Mouse (Mus musculus): ENCODE results near the gene Fcgr4.

Fcgr4 gene

GRCm38 (mm10) chr1:171011733-171012132, 7.0 kb upstream of the Fcgr4 start:
- no peak for DNase-seq (ENCODE audit: low read depth, low spot score)

GRCm38 (mm10) chr1:171016676-171017356, 1.9 kb upstream of the Fcgr4 start:
- DNase-seq (ENCODE audit: low read depth, low spot score): no peak

GRCm38 (mm10) chr1:171017468-171018158, 1.1 kb upstream of the Fcgr4 start:
- DNase-seq (ENCODE audit: low read depth, low spot score): no peak

- DNase-seq (ENCODE audit: low read depth, low spot score): no peak
Observed at GRCm38 (mm10) chr1:171019311-171019950, 711 bp downstream of the Fcgr4 start.

- DNase-seq (ENCODE audit: low read depth, low spot score): no peak
Observed at GRCm38 (mm10) chr1:171031752-171032151, 13.0 kb downstream of the Fcgr4 start.

GRCm38 (mm10) chr1:171032691-171033090, 14.0 kb downstream of the Fcgr4 start:
- DNase-seq (ENCODE audit: low read depth, low spot score): no peak

- no peak for DNase-seq (ENCODE audit: low read depth, low spot score)
Observed at GRCm38 (mm10) chr1:171033196-171033595, 14.5 kb downstream of the Fcgr4 start.

GRCm38 (mm10) chr1:171033756-171034155, 15.0 kb downstream of the Fcgr4 start:
- DNase-seq (ENCODE audit: low read depth, low spot score): peak; percentile 85

- no peak for DNase-seq (ENCODE audit: low read depth, low spot score)
Observed at GRCm38 (mm10) chr1:171034201-171034600, 15.5 kb downstream of the Fcgr4 start.

GRCm38 (mm10) chr1:171035611-171036010, 16.9 kb downstream of the Fcgr4 start:
- no peak for DNase-seq (ENCODE audit: low read depth, low spot score)

- peak; percentile 73 for DNase-seq (ENCODE audit: low read depth, low spot score)
Observed at GRCm38 (mm10) chr1:171036550-171037324, 18.0 kb downstream of the Fcgr4 start.

- DNase-seq (ENCODE audit: low read depth, low spot score): peak; percentile 89
Observed at GRCm38 (mm10) chr1:171037861-171038721, 19.4 kb downstream of the Fcgr4 start.

- DNase-seq (ENCODE audit: low read depth, low spot score): peak; percentile 28
Observed at GRCm38 (mm10) chr1:171039135-171039534, 20.4 kb downstream of the Fcgr4 start.

- no peak for DNase-seq (ENCODE audit: low read depth, low spot score)
Observed at GRCm38 (mm10) chr1:171039880-171040279, 21.2 kb downstream of the Fcgr4 start.

- DNase-seq (ENCODE audit: low read depth, low spot score): no peak
Observed at GRCm38 (mm10) chr1:171043594-171044153, 25.0 kb downstream of the Fcgr4 start.

- DNase-seq (ENCODE audit: low read depth, low spot score): peak; percentile 84
Observed at GRCm38 (mm10) chr1:171044365-171045078, 25.8 kb downstream of the Fcgr4 start.

GRCm38 (mm10) chr1:171045079-171045465, 26.4 kb downstream of the Fcgr4 start:
- no peak for DNase-seq (ENCODE audit: low read depth, low spot score)

- no peak for DNase-seq (ENCODE audit: low read depth, low spot score)
Observed at GRCm38 (mm10) chr1:171046501-171046900, 27.8 kb downstream of the Fcgr4 start.

- no peak for DNase-seq (ENCODE audit: low read depth, low spot score)
Observed at GRCm38 (mm10) chr1:171049263-171049662, 30.5 kb downstream of the Fcgr4 start.

GRCm38 (mm10) chr1:171050774-171051173, 32.1 kb downstream of the Fcgr4 start:
- DNase-seq (ENCODE audit: low read depth, low spot score): no peak
